In the genomic region with DNA sequence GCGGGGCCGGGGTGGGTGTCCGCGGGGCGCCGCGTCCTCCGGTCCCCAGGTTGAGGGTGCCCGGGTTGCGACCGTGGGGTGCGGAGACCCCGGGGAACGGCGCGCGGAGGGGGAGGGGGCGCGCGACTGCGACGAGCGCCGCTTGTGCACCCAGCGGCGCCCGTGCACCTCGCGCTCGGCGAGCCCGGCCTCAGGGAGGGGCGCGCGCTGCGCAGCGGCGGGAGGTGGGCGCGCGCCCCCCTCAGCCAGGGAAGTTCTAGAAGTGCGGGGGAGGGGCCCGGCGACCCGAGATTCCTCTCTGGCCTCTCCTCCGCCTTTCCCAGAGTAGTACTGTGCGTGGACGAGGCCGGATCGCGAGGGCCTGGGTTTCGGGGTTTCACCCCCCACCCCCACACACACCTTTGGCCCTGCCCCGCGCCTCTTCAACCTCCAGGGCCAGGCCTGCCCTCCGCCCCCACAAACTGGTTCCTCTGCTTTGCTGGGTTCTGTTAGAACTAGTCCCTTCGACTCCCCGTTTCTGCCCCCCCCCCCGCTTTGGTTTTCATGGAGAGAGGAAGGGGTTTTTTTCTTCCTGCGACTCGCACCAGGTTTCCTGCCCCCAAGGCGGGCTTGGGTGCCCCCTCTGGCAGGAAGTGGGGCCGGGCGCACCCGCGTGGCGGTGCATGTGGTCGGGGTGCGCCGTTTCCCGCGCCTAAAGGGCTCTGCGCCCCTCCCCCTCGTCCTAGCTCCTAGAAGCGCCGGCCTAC, we compare ENCODE assay signal across 8 mouse cellular contexts. TPM values are rescaled to one million over a fixed set of nuclear protein-coding genes. Genes with fewer than 3 reads are reported as not detected.
DNase-seq lines count a peak whose midpoint lies in the region; ATAC-seq and TF ChIP-seq lines count a peak whose summit lies in the region.

No protein-coding gene starts in this region.

- TF ChIP-seq POLR2A in ES-Bruce4 (IDR thresholded peaks at IDR 0.05; ENCODE audit: insufficient read depth, low read length): no peak
- TF ChIP-seq POLR2A in small intestine, adult 2 months (IDR thresholded peaks at IDR 0.05; ENCODE audit: low read depth, low read length): no peak

- H3K9me3 ChIP-seq in ES-Bruce4 (replicated peaks; ENCODE audit: control insufficient read depth, insufficient read depth, low read length, poor library complexity, severe bottlenecking): no peaks in the 10 kb centered on the region
- H3K9me3 ChIP-seq in embryonic facial prominence, embryonic 13.5 days: no peaks in the 10 kb centered on the region
- H3K9me3 ChIP-seq in intestine, embryonic 14.5 days (ENCODE audit: control insufficient read depth, low read length): no peaks in the 10 kb centered on the region

- no peak for TF ChIP-seq EP300 in ES-Bruce4 (IDR thresholded peaks at IDR 0.05; ENCODE audit: insufficient read depth, low read depth, low read length)

- peak overlapping the region; percentile 96 for H3K4me3 ChIP-seq in ES-Bruce4 (ENCODE audit: low read depth, low read length)
- H3K4me3 ChIP-seq in embryonic facial prominence, embryonic 13.5 days: peak overlapping the region; percentile 85
- H3K4me3 ChIP-seq in intestine, embryonic 14.5 days (ENCODE audit: low read depth, low read length): peak overlapping the region; percentile 58
- peak overlapping the region; percentile 77 for H3K4me3 ChIP-seq in small intestine, adult 2 months (ENCODE audit: low read depth, low read length)

- no peaks in the 10 kb centered on the region for H3K27me3 ChIP-seq in ES-Bruce4 (ENCODE audit: control insufficient read depth, insufficient read depth, low read length, poor library complexity, severe bottlenecking)
- no peaks in the 10 kb centered on the region for H3K27me3 ChIP-seq in embryonic facial prominence, embryonic 13.5 days
- H3K27me3 ChIP-seq in intestine, embryonic 14.5 days (replicated peaks; ENCODE audit: control insufficient read depth, insufficient read depth, low read length): no peaks in the 10 kb centered on the region
- no peaks in the 10 kb centered on the region for H3K27me3 ChIP-seq in small intestine, adult 2 months (ENCODE audit: control insufficient read depth, insufficient read depth, low read length)

- under 1% methylated on average over 75 of the region's 75 CpGs for WGBS in embryonic facial prominence, embryonic 13.5 days
- WGBS in intestine, embryonic 14.5 days: under 1% methylated on average over 58 of the region's 75 CpGs
- WGBS in small intestine, adult 2 months: 1% methylated on average over 75 of the region's 75 CpGs

- no peak for ATAC-seq in embryonic facial prominence, embryonic 13.5 days (ENCODE audit: insufficient number of reproducible peaks, insufficient read depth, low FRiP score, low TSS enrichment, low read depth)
- peak; percentile 9; the same call in 1 of the 2 replicates for ATAC-seq in intestine, embryonic 14.5 days (replicated peaks; ENCODE audit: low FRiP score, low TSS enrichment, low read depth)

- H3K4me1 ChIP-seq in ES-Bruce4 (ENCODE audit: control insufficient read depth, insufficient read depth, low read length): peaks cover 9% of the 10 kb centered on the region
- peaks cover 48% of the 10 kb centered on the region for H3K4me1 ChIP-seq in embryonic facial prominence, embryonic 13.5 days
- peaks cover 23% of the 10 kb centered on the region for H3K4me1 ChIP-seq in intestine, embryonic 14.5 days (replicated peaks; ENCODE audit: control insufficient read depth, insufficient read depth, low read length)
- peaks cover 16% of the 10 kb centered on the region for H3K4me1 ChIP-seq in small intestine, adult 2 months (ENCODE audit: control insufficient read depth, insufficient read depth, insufficient read length, low read length)

- no peak for TF ChIP-seq CTCF in ES-Bruce4 (IDR thresholded peaks at IDR 0.05; ENCODE audit: low read depth, low read length)
- TF ChIP-seq CTCF in small intestine, adult 2 months (IDR thresholded peaks at IDR 0.05; ENCODE audit: extremely low read depth, insufficient read length, insufficient replicate concordance, low read depth, low read length): no peak

- peak; percentile 95 for DNase-seq in heart, adult 11 months
- DNase-seq in heart, adult 8-10 months (ENCODE audit: low spot score): no peak
- peak; percentile 82 for DNase-seq in intestine, embryonic 14.5 days (ENCODE audit: low spot score)
- peak; percentile 69 for DNase-seq in lung, postnatal 10 days
- DNase-seq in right cerebral cortex, postnatal 36 days (ENCODE audit: low spot score in 2 of 2): no peak

- H3K4me2 ChIP-seq in embryonic facial prominence, embryonic 13.5 days: peak overlapping the region; percentile 78
- peak overlapping the region; percentile 69 for H3K4me2 ChIP-seq in intestine, embryonic 14.5 days (ENCODE audit: low read length)

- peak overlapping the region; percentile 98 for H3K9ac ChIP-seq in ES-Bruce4 (ENCODE audit: low read depth, poor library complexity, severe bottlenecking)
- peak overlapping the region; percentile 94 for H3K9ac ChIP-seq in embryonic facial prominence, embryonic 13.5 days
- peak overlapping the region; percentile 82 for H3K9ac ChIP-seq in intestine, embryonic 14.5 days (ENCODE audit: low read length)

- H3K27ac ChIP-seq in ES-Bruce4 (ENCODE audit: insufficient read depth, low read length): peak overlapping the region; percentile 33; the same call in 1 of the 2 replicates
- peak overlapping the region; percentile 97 for H3K27ac ChIP-seq in embryonic facial prominence, embryonic 13.5 days
- H3K27ac ChIP-seq in intestine, embryonic 14.5 days (ENCODE audit: low read depth): peak overlapping the region; percentile 92
- peak overlapping the region; percentile 85; the same call in 1 of the 2 replicates for H3K27ac ChIP-seq in small intestine, adult 2 months (ENCODE audit: insufficient read depth, low read depth, low read length)

- peaks cover 18% of the 10 kb centered on the region for H3K36me3 ChIP-seq in ES-Bruce4 (ENCODE audit: control insufficient read depth, insufficient read depth, low read length, poor library complexity, severe bottlenecking)
- peaks cover 21% of the 10 kb centered on the region for H3K36me3 ChIP-seq in embryonic facial prominence, embryonic 13.5 days
- peaks cover 17% of the 10 kb centered on the region; the same call in 1 of the 2 replicates for H3K36me3 ChIP-seq in intestine, embryonic 14.5 days (ENCODE audit: control insufficient read depth, insufficient read depth, low read length)
- H3K36me3 ChIP-seq in small intestine, adult 2 months (ENCODE audit: control insufficient read depth, insufficient read depth, low read length): peaks cover 6% of the 10 kb centered on the region; the same call in 1 of the 2 replicates

RNA-seq across cellular contexts. Expression of a gene that starts 1.1 kb away (rescaled TPM):
- 10 to 100 TPM; 42.6 to 51.1 (median 46.9) TPM for total RNA-seq in heart, adult 8-10 months (2022)
- polyA plus RNA-seq in ES-Bruce4 (2011; ENCODE audit: insufficient read depth, insufficient read length, low read depth, missing spikeins): 933 and 989 TPM in 2 replicates
- 227 and 258 TPM in 2 replicates for polyA plus RNA-seq in embryonic facial prominence, embryonic 13.5 days (2015; fragmentation: Nextera tagmentation; extraction: Ambion mirVana)
- polyA plus RNA-seq in intestine, embryonic 14.5 days (2014; fragmentation: Nextera tagmentation; extraction: Ambion mirVana): 384 and 389 TPM in 2 replicates
- polyA plus RNA-seq in small intestine, adult 2 months (2012; rRNA removed): 63.0 and 91.0 TPM in 2 replicates

RNA-seq across cellular contexts. Expression of a gene that starts 8.2 kb away (rescaled TPM):
- 10 to 100 TPM in 2 of 4 experiments, 1 to 10 TPM in 2; 6.4 to 10.3 (median 9.9) TPM for total RNA-seq in heart, adult 8-10 months (2022)
- polyA plus RNA-seq in ES-Bruce4 (2011; ENCODE audit: insufficient read depth, insufficient read length, low read depth, missing spikeins): 14.4 and 16.8 TPM in 2 replicates
- polyA plus RNA-seq in embryonic facial prominence, embryonic 13.5 days (2015; fragmentation: Nextera tagmentation; extraction: Ambion mirVana): 21.2 and 21.4 TPM in 2 replicates
- polyA plus RNA-seq in intestine, embryonic 14.5 days (2014; fragmentation: Nextera tagmentation; extraction: Ambion mirVana): 37.1 and 37.4 TPM in 2 replicates
- polyA plus RNA-seq in small intestine, adult 2 months (2012; rRNA removed): 21.6 and 34.7 TPM in 2 replicates

RNA-seq across cellular contexts. Expression of a gene that starts 36.2 kb away (rescaled TPM):
- under 1 TPM in 3 of 4 experiments, not detected in 1; 0.16 to 0.30 (median 0.23) TPM for total RNA-seq in heart, adult 8-10 months (2022)
- polyA plus RNA-seq in ES-Bruce4 (2011; ENCODE audit: insufficient read depth, insufficient read length, low read depth, missing spikeins): 0.49 and 0.63 TPM in 2 replicates
- polyA plus RNA-seq in embryonic facial prominence, embryonic 13.5 days (2015; fragmentation: Nextera tagmentation; extraction: Ambion mirVana): 0.25 and 0.38 TPM in 2 replicates
- 0.20 and 0.22 TPM in 2 replicates for polyA plus RNA-seq in intestine, embryonic 14.5 days (2014; fragmentation: Nextera tagmentation; extraction: Ambion mirVana)
- 0.88 and 4.1 TPM in 2 replicates for polyA plus RNA-seq in small intestine, adult 2 months (2012; rRNA removed)

Comparison
In these comparisons a context has a peak if more than half of its experiments do, and no peak if none do; other contexts are left out.
1. DNase-seq: peak in heart, adult 11 months (single experiment), intestine, embryonic 14.5 days (single experiment) and lung, postnatal 10 days (single experiment); none in heart, adult 8-10 months (single experiment) and right cerebral cortex, postnatal 36 days (0 of 2).
2. H3K27ac ChIP-seq: peak in every context shown above with its lines; median percentile 97 in embryonic facial prominence, embryonic 13.5 days; 92 in intestine, embryonic 14.5 days; 85 in small intestine, adult 2 months; 33 in ES-Bruce4.
3. Peak in every context shown above with its lines, with median percentiles within 50 percentile points of each other: H3K4me3 ChIP-seq and H3K9ac ChIP-seq.